Mouse (Mus musculus): ENCODE data around the gene Fv1.

DNA sequence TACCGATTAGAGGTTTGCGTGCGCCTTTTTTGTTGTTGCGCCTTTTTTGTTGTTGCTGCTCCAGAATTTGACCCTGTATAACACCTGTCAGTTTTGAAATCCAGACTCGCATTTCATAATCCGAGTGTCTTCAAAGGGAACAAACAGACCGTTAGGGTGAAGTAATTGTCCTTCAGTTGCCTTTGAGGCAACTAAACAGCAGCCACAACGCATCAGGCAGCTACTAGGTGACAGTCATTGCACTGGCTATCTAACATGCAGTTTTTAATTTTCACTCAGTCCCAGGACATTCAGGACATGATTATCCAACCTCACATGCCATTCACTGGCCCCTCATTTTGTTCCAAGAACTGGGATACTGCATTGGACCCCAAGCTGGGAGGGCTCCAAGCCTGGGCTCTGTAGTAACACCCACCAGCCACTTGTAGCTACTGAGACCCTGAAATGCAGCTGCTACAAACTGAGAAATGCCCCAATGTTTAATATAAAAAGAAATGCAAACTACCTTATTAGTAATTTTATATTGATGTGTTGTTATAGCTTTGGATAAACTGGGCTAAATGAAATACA lies 36.4 kb downstream of the Fv1 start:
- TF ChIP-seq CTCF (IDR thresholded peaks at IDR 0.05) (no peak), EP300 (IDR thresholded peaks at IDR 0.05) (no peak)

Measured in lung, postnatal 0 days (tissue).